Mouse (Mus musculus) ES-Bruce4 (cell line): ENCODE results near the gene Chst8.

Experiments
- CTCF ChIP-seq: IDR thresholded peaks from one replicate; pipeline ENCODE4 v1.8.1; 2011; ENCODE audit warnings: low read depth, low read length
- EP300 ChIP-seq: IDR thresholded peaks from 2 replicates; pipeline ENCODE4 v1.6.1; 2011; ENCODE audit warnings: low read depth, low read length; ENCODE audit not compliant: insufficient read depth
- POLR2A ChIP-seq: IDR thresholded peaks from one replicate; pipeline ENCODE4 v1.8.1; 2011; ENCODE audit warnings: low read length; ENCODE audit not compliant: insufficient read depth

DNA sequence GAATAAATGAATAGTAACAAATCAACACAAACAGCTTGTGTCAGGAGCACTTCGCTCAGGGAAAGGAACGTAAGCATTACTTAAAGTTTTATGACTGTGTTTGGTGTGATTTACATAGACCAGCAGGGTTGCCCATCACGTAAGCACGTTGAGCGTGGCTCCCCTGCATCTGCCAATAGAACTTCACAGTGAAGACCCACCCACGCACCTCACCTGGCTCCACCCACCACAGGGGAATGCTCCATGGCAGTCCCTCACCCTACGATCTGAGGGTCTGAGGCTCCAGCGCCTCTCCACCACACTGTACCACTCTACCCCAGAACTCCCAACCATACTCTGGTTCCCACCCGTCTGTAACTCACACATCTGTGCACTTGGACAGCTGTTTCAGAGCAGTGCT, 67.1 kb downstream of the Chst8 start:
- TF ChIP-seq POLR2A: no peak
- no peak for TF ChIP-seq CTCF
- TF ChIP-seq EP300: 0 out of 2 replicates have a peak, but pooled peaks have one; percentile 26
